Mouse (Mus musculus) olfactory bulb, adult 2 months (tissue): ENCODE results near the gene Phlda1. TPM values are rescaled to one million over a fixed set of nuclear protein-coding genes. Genes with fewer than 3 reads are reported as not detected.

ENCODE experiments used
- H3K27ac ChIP-seq: fragments of 200-500 bp; 2 replicates; pipeline ENCODE4 v1.5.1; 2012; ENCODE audit warnings: low read depth, low read length; ENCODE audit not compliant: insufficient read depth
- H3K4me1 ChIP-seq: fragments of 200-500 bp; 2 replicates; pipeline ENCODE4 v1.6.1; 2012; ENCODE audit warnings: low read length; ENCODE audit not compliant: control insufficient read depth, insufficient read depth
- H3K4me3 ChIP-seq: fragments of 200-500 bp; 2 replicates; pipeline ENCODE4 v1.5.1; 2012; ENCODE audit warnings: mild to moderate bottlenecking, low read depth, low read length, moderate library complexity; ENCODE audit not compliant: insufficient read depth
- CTCF ChIP-seq: fragments of 200-500 bp; IDR thresholded peaks from 2 replicates; pipeline ENCODE4 v1.5.1; 2012; ENCODE audit warnings: low read depth, mild to moderate bottlenecking, low read length, moderate library complexity; ENCODE audit not compliant: insufficient read depth
- POLR2A ChIP-seq: fragments of 200-500 bp; IDR thresholded peaks from 2 replicates; pipeline ENCODE4 v1.6.1; 2012; ENCODE audit warnings: mild to moderate bottlenecking, low read depth, low read length, moderate library complexity; ENCODE audit not compliant: insufficient read depth
- WGBS: fragments of 180-500 bp; shearing (Covaris S2); methylation state at CpG from one replicate; pipeline ENCODE4 v1.1.7; 2018; 5-methylcytosine and 5-hydroxymethylcytosine counted together
- polyA plus RNA-seq: library from polyadenylated mRNA; stranded (reverse); fragments of >200 nt; gene quantifications from 2 replicates; pipeline ENCODE4 v1.2.4, GENCODE M21; 2012; ENCODE audit warnings: low replicate concordance; ENCODE audit not compliant: missing spikeins, insufficient read depth, insufficient read length

The Phlda1 gene
- polyA plus RNA-seq, 1 experiment: not detected

DNA sequence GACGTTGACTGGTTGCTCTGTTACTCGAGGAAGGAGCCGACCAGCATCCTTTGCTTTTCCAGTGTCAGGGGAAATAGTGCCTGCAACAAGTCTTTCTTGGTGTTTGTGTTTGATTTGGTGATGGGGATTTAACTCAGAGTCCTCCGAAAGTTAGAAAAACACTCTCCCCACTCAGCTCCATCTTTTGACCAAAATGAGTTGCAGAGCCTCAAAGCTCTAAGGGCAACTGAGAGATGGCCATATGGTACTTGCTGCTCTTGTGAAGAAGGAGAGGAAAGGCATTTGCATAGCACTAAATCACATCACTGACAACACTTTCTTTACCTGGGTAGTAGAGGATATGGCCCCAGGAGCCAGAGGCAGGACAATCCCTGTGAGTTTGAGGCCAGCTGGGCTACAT is 12.3 kb downstream of the Phlda1 start:
- H3K4me3 ChIP-seq: no peak overlapping the region
- H3K27ac ChIP-seq: no peak overlapping the region
- peaks cover 6% of the 10 kb centered on the region for H3K4me1 ChIP-seq
- WGBS: 96% methylated on average over 4 of the region's 4 CpGs
- TF ChIP-seq POLR2A: no peak
- TF ChIP-seq CTCF: no peak

DNA sequence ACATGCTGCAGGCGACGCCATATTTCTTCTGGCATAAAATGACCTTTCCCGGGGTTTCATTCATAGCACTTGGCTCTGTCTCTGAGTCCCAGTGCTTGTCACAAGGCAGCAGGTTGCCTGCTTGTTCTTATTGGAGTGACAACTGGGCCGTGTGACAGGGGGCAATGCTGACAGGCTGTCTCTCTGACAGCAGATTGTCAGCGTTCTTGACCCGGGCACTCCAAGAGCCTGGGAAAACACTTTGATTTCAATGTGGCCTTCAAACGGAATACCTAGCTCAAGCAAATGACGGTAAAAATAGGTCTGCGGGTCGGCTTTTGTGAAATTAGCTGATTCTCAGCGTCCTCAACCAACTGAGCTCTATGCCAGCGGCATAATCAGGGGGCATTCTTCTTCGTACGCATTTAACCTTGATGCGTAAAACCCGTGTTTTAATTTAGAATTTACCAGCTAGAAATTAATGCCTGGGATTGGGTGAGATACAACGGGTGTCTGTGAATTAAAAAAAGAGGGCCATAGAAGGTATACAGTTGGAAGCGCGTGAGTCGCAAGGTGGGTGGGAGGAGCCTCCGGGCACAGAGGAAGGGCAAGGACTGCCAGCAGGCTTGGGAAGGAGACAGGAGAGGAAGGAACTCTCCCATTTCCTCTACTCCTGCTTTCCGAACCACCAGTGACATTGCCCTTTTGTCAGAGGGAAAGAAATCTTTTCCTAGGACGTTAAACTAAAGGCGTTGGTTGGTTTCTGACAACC is 13.7 kb downstream of the Phlda1 start:
- H3K27ac ChIP-seq: no peak overlapping the region
- H3K4me3 ChIP-seq: no peak overlapping the region
- WGBS: 40% methylated on average over 24 of the region's 24 CpGs
- no peak for TF ChIP-seq POLR2A
- no peak for TF ChIP-seq CTCF
- H3K4me1 ChIP-seq: peaks cover 6% of the 10 kb centered on the region

DNA sequence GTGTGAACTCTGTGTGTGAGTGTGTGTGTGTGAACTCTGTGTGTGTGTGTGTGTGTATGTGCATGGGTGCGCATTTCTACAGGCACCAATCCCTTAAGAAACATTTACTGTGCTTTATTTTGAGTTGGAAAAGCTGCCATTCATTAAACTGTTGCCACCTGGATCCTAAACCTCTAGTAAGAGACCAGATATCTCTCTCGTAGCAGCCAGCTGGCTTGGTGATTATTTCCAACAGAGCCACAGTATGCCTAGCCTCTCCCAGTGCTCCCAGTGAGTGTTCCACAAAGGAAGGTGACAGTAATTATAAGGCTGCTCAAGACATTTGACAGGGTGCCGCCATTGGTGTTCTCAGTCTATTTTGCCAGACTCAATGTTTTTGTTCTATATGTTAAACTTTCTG is 14.5 kb downstream of the Phlda1 start:
- TF ChIP-seq POLR2A (no peak), CTCF (no peak)
- Histone ChIP-seq H3K27ac (no peak overlapping the region), H3K4me3 (no peak overlapping the region), H3K4me1 (peaks cover 6% of the 10 kb centered on the region)
- WGBS: 45% methylated on average over 3 of the region's 3 CpGs

DNA sequence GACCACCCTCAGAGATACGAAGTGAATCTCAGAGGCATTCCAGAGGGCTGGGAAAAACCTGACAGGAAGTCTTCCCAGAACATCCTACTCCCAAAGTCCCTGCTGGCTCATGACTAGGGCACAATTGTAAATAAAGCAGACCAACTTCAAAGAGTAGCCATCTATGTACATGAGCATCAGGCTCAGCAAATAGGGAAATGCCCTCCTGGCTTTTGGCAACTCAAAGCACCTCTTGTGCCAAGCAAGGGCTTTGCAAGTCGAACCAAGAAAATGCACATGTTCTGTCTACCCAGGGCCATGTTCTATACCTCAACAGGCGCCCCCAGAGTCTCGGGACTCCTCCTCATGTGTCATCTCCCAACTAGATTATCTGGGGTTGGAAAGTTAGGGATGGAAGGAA is 15.6 kb downstream of the Phlda1 start:
- TF ChIP-seq CTCF (no peak), POLR2A (no peak)

DNA sequence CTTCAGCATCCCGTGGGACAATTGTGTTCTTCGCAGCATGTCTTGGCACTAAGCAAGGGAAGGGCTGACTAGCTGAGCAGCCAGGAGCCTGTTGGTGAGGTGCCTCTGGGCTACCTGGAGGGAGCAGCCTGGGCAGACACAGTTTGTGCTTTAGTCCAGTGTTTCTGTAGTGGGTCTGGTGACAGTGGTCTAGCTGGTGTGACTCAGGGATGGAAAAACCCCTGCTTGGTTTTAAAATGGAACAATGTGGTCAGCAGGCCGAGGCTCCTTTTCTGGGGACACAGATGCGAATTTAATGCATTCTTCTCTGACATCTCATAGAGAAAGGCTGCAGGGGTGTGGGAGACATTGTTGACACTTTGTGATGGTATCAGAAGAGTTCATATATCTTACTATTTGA is 16.1 kb downstream of the Phlda1 start:
- TF ChIP-seq CTCF (no peak), POLR2A (no peak)
- no peak overlapping the region for H3K27ac ChIP-seq
- H3K4me3 ChIP-seq: no peak overlapping the region
- H3K4me1 ChIP-seq: peaks cover 5% of the 10 kb centered on the region
- 84% methylated on average over 4 of the region's 4 CpGs for WGBS

More for the DNA sequence above, 15.6 kb downstream of the Phlda1 start:
- no peak overlapping the region for H3K27ac ChIP-seq
- H3K4me3 ChIP-seq: no peak overlapping the region
- H3K4me1 ChIP-seq: peaks cover 3% of the 10 kb centered on the region
- WGBS: 74% methylated on average over 4 of the region's 4 CpGs

DNA sequence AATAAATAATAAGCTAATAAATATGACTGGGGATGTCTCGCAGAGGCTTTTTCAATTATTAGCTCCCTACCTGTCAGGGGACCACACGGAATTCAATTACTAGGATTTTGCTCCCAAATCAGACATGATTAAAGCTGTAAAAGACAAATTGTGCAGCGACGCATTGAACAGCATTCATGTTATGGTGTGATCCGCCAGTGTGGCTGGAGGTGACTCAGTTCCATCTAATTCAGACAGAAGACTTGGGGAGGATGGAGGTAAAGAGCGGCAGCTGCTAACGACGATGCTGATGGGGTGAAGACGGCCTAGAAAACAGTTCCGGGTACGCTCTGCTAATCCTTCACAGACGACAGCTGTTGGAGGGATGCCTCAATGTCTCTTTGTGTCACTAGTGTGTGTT is 17.8 kb downstream of the Phlda1 start:
- 83% methylated on average over 12 of the region's 12 CpGs for WGBS
- Histone ChIP-seq H3K4me1 (peaks cover 5% of the 10 kb centered on the region), H3K27ac (no peak overlapping the region), H3K4me3 (no peak overlapping the region)
- TF ChIP-seq CTCF (no peak), POLR2A (no peak)

DNA sequence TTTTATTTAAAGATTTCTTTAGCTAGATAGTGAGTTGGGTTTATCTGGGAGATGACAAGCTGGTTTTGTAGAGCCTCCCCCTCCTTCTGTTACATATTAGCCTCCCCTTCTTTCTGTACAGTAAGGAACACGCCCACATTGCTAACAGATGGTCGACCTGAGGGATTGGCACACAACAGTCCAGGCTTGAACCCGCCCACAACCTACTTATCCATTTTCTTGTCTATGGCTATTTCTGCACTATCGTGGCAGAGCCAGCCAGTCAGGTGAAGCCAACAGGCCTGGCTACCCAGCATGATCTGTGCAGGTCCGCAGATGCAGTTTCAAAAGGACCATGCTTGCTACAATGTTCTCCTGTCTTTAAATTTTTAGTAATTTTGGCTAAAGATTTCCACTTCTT is 21.0 kb downstream of the Phlda1 start:
- no peak overlapping the region for H3K4me3 ChIP-seq
- H3K27ac ChIP-seq: no peak overlapping the region
- 84% methylated on average over 5 of the region's 5 CpGs for WGBS
- TF ChIP-seq CTCF (no peak), POLR2A (no peak)
- H3K4me1 ChIP-seq: peaks cover 2% of the 10 kb centered on the region; the same call in 1 of the 2 replicates

DNA sequence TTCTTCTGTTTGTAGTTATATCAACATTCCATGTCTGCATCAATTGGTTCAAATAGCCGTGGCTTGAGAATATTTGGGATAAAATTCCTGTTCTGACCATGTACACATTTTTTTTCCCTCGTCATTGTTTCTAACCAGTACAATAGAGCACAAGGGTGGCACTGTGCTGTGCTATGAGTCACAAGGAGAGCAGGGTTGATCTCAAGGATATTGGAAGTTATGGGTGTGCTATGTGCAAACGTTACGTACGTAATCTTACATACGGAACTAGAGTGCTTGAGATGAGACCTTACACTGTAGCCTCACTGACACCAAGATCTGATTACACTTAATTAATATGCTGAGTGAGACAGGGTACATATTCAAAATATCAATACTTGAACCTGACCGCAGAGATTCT is 21.5 kb downstream of the Phlda1 start:
- no peak for TF ChIP-seq CTCF
- TF ChIP-seq POLR2A: no peak
- Histone ChIP-seq H3K4me1 (peaks cover 2% of the 10 kb centered on the region; the same call in 1 of the 2 replicates), H3K27ac (no peak overlapping the region), H3K4me3 (no peak overlapping the region)
- WGBS: 80% methylated on average over 7 of the region's 7 CpGs

DNA sequence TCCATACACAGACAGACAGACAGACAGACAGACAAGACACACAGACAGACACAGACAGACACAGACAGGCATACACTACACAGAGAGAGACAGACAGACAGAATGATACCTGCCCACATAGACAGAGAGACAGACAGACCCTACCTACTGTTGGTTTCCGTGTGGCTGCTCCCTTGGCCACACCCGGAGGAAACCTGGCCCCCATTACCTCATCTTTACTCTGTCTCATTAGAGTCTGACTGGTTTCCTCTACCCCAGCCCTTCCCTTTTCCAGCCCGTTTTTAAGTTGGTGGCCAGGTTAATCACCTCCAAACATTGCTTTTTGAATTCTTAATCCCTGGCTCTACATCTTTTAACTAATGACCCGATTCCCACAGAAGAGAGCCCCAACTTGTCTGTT is 22.2 kb downstream of the Phlda1 start:
- Histone ChIP-seq H3K4me1 (peaks cover 2% of the 10 kb centered on the region; the same call in 1 of the 2 replicates), H3K27ac (no peak overlapping the region), H3K4me3 (no peak overlapping the region)
- TF ChIP-seq POLR2A (no peak), CTCF (no peak)
- WGBS: 70% methylated on average over 4 of the region's 4 CpGs
